Mouse (Mus musculus) kidney, adult 8-10 months (tissue): Measurements from ENCODE around the gene 1300017J02Rik.
A peak's percentile ranks its signal among the peaks of the same experiment; 100 is the strongest.

Experiments used
- DNase-seq, 2 experiments: peaks; one replicate each; pipeline ENCODE4 v3.0.0; 2022

The 1300017J02Rik gene

DNA sequence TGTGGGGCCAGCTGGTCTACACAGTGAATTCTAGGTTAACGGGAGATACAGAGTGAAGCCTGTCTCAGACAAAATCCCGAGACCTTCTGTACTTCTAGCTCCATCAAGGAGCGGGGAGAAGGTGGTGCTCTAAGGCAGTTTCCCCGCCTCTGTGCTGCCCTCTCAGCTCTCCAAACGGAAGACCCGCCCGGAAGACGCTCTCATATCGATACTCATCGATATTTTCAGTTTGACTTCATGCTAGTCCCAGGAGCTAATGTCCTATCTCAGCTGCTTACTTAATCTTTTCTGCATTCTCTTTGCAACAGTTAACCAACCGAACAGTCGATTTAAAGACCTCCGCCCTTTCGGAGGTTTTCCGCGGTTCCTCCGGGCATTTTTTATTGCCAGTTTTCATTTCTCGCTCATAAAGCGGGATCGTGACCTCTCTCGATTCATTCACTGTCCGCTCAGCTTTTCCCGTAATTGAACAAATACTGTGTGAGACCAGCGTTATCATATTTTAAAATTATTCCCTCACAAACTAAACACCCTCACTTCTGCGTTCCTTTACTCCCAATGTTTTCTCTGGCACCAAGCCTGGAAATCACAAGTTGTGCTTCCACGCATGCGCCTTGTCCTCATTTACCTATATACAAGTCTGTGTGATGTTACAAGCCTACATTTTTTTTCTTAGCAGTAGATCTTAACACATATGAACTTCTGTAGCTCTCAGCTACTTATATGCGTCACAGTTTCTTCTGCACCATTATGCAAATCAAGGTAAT is 92.0 kb downstream of the 1300017J02Rik start:
- DNase-seq: peak in 1 of 2 experiments; percentile 7

DNA sequence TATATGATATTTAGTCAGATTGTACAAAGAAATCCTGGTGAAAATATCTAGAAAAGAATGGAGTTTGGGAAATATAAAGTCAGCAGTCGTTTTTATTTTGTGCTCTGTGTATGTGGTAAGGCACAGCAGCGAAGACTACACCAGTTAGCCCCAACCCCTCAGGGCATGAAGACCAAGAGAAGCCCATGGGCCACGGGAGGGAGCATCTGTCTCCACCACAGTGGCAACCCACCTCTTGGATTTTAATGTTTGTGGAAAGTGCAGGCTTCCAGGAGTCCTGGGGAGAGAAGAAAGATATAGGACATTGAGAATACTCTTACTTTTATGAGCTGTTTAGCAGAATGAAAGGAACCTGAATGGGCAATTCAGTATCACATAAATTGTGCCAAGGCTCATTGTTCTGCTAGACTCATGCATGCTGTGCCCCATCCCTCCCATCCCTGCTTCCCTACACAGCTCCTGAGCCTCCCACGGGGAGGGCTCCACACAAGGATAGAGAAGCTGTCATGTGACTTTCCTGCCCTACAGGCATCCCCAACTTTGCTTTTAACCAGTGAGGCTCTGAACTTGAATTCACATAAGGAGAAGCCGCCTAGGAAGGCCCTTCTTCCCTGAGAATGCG is 96.0 kb downstream of the 1300017J02Rik start:
- DNase-seq: no peak

DNA sequence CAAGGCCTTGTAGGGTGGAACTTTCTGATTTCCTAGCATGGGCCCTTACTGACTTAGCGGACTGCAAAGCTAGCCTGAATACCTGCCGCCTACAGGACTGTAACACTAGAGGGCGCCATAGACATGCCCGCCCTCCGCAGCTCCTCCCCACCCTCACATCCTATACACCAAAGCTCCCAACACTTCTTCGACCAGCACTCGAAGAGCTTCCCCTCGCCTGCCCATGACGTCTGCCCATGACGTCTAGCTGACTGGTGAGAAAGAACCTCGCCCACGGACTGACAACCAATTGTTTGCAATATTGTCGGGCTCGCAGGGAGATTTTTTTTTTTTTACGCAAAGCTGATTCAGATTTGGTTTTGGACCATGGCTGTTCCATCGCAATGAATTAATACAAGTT is 97.0 kb downstream of the 1300017J02Rik start:
- peak; percentile 56 to 58 for DNase-seq

DNA sequence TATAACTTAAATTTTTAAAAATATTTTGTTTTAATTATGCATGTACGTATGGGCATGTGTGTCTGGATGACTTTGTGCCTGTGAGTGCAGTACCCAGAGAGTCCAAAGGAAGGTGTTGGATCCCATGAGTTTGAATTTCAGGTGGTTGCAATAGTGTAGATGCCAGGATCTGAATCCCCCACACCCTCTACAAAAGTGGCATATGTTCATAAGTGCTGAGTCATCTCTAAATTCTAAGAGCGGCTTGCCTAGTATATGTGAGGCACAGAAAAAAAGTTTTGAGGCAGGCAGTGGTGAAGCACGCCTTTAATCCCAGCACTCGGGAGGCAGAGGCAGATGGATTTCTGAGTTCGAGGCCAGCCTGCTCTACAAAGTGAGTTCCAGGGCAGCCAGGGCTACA is 99.1 kb downstream of the 1300017J02Rik start:
- no peak for DNase-seq

DNA sequence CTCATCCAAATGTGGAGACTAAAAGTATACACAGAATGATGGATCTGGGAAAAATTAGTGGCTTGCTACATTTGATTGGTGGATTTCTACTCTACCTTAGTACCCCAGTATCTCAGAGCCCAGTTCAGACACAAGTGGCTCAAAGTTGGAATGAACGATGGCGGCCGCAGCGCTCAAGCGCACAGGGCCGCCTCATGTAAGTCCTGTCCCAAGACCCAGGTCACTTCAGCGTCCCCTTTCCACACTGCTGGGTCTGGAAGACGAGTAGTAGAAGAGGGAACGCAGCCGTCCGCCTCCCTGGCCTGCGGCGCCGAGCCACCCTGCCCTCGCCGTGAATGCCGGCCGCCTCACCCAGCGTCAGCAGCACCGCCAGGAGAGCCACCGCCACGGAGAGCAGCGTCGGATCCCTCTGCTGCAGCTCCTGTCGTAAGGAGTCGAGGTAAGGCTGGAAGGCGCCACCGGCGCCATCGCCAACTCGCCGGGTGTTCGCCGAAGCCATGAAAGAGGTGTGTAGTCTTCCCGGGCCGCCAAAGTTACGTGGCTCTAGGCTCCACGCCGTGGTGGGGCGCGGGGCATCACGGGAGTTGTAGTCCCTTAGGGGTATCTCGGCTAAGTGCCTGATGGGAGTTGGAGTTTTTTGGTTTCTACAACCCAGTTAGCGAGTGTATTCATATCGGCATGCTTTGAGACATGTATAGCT is 103.2 kb downstream of the 1300017J02Rik start, which contains the start of gene Srprb:
Srprb (minus strand) TSS at position 577 of the 700 bp plus-strand sequence.
- DNase-seq: peak; percentile 89 to 93
